Mouse (Mus musculus) hematopoietic multipotent progenitor cell, adult 10-12 weeks (in vitro differentiated cells): Measurements from ENCODE around the gene Nop16. TPM values are rescaled to one million over a fixed set of nuclear protein-coding genes. Genes with fewer than 3 reads are reported as not detected.

Experiments used
- polyA plus RNA-seq: library from polyadenylated mRNA; stranded (reverse); fragments of >175 nt; gene quantifications from 2 replicates; pipeline ENCODE4 v1.2.3, GENCODE M21; 2012; ENCODE audit warnings: low replicate concordance

The Nop16 gene
- 11.6 and 18.1 TPM in 2 replicates for polyA plus RNA-seq

DNA sequence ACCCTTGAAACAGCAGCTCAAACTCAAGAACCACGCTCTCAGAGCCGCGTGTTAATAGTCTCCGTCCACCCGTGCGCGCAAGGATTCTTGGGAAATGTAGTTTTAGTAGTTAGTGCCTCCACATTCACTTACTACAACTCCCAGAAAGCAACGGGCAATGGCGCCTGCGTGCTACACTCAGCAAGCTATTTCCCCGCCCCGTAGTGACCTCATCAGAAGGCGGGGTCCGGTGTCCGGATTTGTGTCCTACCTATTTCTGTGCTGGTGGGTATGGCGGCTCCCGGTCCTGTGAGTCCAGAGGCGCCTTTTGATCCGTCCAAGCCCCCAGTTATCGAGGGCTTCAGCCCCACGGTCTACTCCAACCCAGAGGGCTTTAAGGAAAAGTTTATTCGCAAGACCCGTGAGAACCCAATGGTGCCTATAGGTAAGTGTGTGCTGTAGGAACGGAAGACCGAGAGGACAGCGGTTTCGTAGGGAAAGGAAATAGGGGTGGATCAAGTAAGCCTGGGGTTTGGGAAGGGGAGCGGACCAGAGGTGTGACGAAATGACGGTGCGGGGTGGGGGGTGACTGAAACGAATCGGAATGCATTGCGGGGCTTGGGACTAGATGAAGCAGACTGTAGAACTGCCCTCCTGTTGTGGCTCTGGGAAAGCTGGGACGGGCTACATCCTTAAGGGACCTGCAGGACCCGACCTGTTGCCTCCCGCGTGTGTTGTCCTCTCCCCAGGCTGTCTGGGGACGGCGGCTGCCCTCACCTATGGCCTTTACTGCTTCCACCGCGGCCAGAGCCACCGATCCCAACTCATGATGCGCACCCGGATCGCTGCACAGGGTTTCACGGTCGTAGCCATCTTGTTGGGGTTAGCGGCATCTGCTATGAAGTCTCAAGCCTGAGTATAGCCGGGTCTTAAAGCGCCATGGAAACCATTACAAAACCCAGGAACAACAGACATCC is at the start of gene Nop16, which contains the start of gene Higd2a:
Nop16 (minus strand) TSS at position 95 of the 956 bp plus-strand sequence.
Higd2a (plus strand) TSS at position 212 of the 956 bp plus-strand sequence.

DNA sequence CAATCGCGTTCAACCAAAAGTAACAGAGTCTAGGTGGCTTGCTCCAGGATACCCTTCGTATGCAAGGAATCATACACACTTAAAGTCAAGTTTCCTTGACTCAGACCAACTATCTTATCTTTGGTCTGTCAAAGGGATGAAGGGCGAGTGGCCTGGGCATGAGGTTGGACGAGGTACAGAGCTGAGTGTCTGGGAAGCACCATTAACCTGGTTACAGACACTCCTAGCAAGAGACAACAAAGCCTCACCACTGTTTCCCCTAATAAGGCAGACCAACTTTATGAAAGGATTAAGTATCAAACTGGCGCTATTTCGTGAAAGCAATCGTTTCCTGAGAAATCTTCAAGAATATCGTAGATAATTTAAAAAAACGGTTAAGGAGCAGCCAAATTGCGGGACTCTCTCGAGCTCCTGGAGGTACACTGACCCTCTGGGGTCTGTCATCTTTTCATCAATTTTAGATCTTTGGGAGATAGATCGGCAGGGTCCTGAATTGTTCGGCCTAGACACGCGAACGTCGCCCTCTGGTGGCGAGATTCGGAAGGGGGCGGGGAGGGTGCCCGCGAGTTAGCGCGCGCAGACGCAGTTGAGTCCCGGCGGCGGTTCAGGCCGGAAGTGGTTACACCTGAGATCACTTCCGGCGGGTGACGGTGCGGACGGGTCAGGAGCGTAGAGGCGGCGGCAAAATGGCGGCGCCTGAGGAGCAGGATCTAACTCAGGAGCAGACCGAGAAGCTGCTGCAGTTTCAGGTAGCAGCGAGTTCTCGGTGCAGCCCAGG is 31.5 kb upstream of the Nop16 start, which contains the start of gene Faf2:
Faf2 (plus strand) TSS at position 630 of the 778 bp plus-strand sequence.

DNA sequence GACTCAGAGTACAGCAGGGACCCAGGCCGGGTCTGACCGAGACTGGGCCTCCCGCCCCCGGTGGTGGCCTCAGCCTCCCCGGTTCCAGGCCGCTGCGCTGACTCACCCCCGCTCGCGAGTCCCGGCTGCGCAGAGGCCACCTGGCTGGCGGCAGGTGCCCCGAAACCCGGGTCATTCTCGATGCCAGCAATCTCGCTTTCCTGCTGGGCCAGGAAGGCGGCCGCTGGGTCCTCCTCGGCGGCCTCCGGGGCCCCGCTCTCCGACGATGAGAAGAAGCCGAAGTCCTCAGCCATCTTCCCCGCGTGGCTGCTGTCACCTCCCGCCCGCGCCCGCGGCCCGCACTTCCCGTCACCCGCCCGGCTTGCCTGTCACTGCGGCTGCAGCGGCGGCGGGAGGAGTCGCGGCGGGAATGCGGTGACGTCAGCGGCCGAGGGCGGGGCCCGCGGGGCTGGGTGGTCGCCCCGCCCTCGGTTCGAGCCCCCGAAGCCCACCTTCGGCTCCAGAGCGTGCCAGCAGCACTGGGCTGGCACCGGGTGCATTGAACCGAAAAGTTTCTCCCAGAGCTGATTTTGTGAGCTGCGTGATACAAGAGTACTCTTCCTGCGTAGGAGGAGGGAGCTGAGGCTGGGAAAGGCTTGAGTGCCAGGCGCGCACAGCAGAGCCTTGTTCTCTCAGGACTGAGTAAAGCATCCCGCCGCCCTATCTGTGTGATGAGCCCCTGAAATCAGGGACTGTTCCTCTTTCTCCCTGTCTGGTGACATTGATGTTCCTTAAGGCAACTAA is 21.3 kb upstream of the Nop16 start, which contains the start of gene Cltb:
Cltb (minus strand) TSS at position 373 of the 783 bp plus-strand sequence.

DNA sequence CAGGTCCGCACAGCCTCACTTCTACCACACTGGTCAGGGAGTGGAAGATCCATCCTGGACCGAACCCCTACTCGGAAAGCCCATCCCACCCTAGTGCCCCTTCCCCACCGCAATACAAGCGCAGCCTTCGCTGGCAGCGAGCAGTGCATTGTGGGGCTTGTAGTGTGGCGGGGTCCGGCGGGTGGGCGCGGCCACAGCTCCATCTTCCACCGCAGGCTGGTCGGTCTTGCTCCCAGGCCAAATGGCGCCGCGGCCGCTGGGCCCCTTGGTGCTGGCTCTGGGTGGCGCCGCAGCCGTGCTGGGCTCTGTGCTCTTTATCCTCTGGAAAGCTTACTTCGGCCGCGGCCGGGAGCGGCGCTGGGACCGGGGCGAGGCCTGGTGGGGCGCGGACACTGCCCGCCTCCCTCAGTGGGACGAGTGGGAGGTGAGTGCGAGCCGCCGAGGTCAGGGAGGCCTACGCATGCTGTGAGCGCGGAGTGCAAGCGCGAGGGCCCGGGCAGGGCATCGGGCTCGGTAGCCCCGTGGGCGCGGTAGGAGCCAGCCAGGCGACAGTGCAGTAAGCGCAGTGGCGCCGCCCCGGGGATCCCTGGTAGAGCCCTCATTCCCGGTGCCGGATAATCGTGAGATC is 14.9 kb downstream of the Nop16 start, which contains the start of gene Arl10:
Arl10 (plus strand) TSS at position 162 of the 628 bp plus-strand sequence.

DNA sequence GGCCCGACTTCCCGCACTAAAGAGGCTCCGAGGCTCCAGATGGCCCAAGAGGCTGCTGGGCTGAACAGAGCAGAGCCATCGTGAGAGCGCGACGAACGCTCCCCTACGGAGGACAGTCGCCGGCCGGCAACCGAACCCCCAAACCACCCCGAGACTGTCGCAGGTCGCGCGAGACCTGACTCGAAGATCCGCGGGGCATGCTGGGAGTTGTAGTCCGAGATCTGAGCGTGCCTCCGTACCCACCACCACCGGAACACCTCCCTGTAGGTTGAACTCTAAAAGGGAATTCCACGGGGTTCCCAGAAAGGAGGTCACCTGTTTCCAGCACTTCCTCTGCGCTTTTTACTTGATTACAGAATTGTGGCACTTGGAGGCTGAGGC is 24.7 kb downstream of the Nop16 start, which contains the start of gene 4833439L19Rik:
4833439L19Rik (minus strand) TSS at position 235 of the 381 bp plus-strand sequence.

Other genes starting within 250 kb of the Nop16 start
- gene Cplx2, start 218.7 kb downstream of the Nop16 start, polyA plus RNA-seq = 5.4 and 10.9 TPM in 2 replicates
- gene Thoc3, start 121.2 kb downstream of the Nop16 start, polyA plus RNA-seq = 48.5 and 51.5 TPM in 2 replicates
- 2.5 and 6.5 TPM in 2 replicates for gene Simc1, start 86.3 kb downstream of the Nop16 start, polyA plus RNA-seq
- 33.1 and 35.0 TPM in 2 replicates for gene 4833439L19Rik, start 24.7 kb downstream of the Nop16 start, polyA plus RNA-seq
- gene Arl10, start 15.1 kb downstream of the Nop16 start, polyA plus RNA-seq = 16.0 and 34.8 TPM in 2 replicates
- 18.7 and 114 TPM in 2 replicates for gene Higd2a, start 117 bp upstream of the Nop16 start, polyA plus RNA-seq
- gene Cltb, start 21.3 kb upstream of the Nop16 start, polyA plus RNA-seq = 37.1 and 61.7 TPM in 2 replicates
- gene Faf2, start 31.7 kb upstream of the Nop16 start, polyA plus RNA-seq = 19.3 and 19.8 TPM in 2 replicates
- gene Rnf44, start 103.8 kb upstream of the Nop16 start, polyA plus RNA-seq = 531 and 756 TPM in 2 replicates
- gene Cdhr2, start 111.4 kb upstream of the Nop16 start, polyA plus RNA-seq = 0.02 TPM in 1 of 2 replicates, not detected in the other
- not detected in 2 replicates for gene Gprin1, start 159.8 kb upstream of the Nop16 start, polyA plus RNA-seq
- gene Sncb, start 176.5 kb upstream of the Nop16 start, polyA plus RNA-seq = 0.17 and 0.33 TPM in 2 replicates
- gene Eif4e1b, start 193.9 kb upstream of the Nop16 start, polyA plus RNA-seq = not detected in 2 replicates
- 7.5 and 19.6 TPM in 2 replicates for gene Tspan17, start 199.3 kb upstream of the Nop16 start, polyA plus RNA-seq